Mouse (Mus musculus) ES-E14 (cell line): Measurements from ENCODE around the gene Cmah. TPM values are rescaled to one million over a fixed set of nuclear protein-coding genes. Genes with fewer than 3 reads are reported as not detected.

Experiments used
- DNase-seq: peaks from one replicate; pipeline ENCODE4 v3.0.0-alpha.2; 2013; ENCODE audit warnings: low read depth, low spot score
- H3K27ac ChIP-seq: 2 replicates; pipeline ENCODE4 v1.5.1; 2012; ENCODE audit warnings: low read depth, mild to moderate bottlenecking, low read length, moderate library complexity, mixed read lengths; ENCODE audit not compliant: poor library complexity, insufficient read depth, severe bottlenecking
- H3K36me3 ChIP-seq: 2 replicates; pipeline ENCODE4 v1.6.1; 2012; ENCODE audit warnings: mild to moderate bottlenecking, low read length, moderate library complexity, mixed read lengths; ENCODE audit not compliant: control insufficient read depth, poor library complexity, insufficient read depth, severe bottlenecking
- H3K4me1 ChIP-seq, 2 experiments: fragments of 150-350 bp in 1 of 2; sonication (generic) in 1 of 2; 2 replicates each; pipeline ENCODE4 v1.6.1; 2012; ENCODE audit warnings: low read length in 2 of 2, mild to moderate bottlenecking in 1 of 2, mixed read lengths in 1 of 2; ENCODE audit not compliant: control insufficient read depth in 2 of 2, insufficient read depth in 2 of 2, poor library complexity in 1 of 2
- H3K4me3 ChIP-seq, 2 experiments: fragments of 150-350 bp in 1 of 2; sonication (generic) in 1 of 2; 2 replicates each; pipeline ENCODE4 v1.5.1; 2012; ENCODE audit warnings: low read length in 2 of 2, low read depth in 1 of 2, mild to moderate bottlenecking in 1 of 2, mixed read lengths in 1 of 2; ENCODE audit not compliant: insufficient read depth in 1 of 2, poor library complexity in 1 of 2, severe bottlenecking in 1 of 2
- H3K9ac ChIP-seq: 2 replicates; pipeline ENCODE4 v1.6.1; 2012; ENCODE audit warnings: low read depth, mild to moderate bottlenecking, low read length, mixed read lengths; ENCODE audit not compliant: poor library complexity, insufficient read depth, severe bottlenecking
- H3K9me3 ChIP-seq: fragments of 150-350 bp; sonication (generic); 2 replicates; pipeline ENCODE4 v1.6.1; 2012; ENCODE audit warnings: low read depth, mild to moderate bottlenecking, low read length; ENCODE audit not compliant: control insufficient read depth, insufficient read depth
- CHD2 ChIP-seq: IDR thresholded peaks from 2 replicates; pipeline ENCODE4 v1.6.1; 2014; ENCODE audit warnings: mild to moderate bottlenecking, low read depth, low read length, inconsistent platforms
- HCFC1 ChIP-seq: IDR thresholded peaks from 2 replicates; pipeline ENCODE4 v1.6.1; 2012; ENCODE audit warnings: low read length, inconsistent platforms, borderline replicate concordance; ENCODE audit not compliant: insufficient read depth
- MAFK ChIP-seq: IDR thresholded peaks from 2 replicates; pipeline ENCODE4 v1.6.1; 2014; ENCODE audit warnings: mild to moderate bottlenecking, low read depth, low read length, inconsistent platforms; ENCODE audit not compliant: insufficient read depth
- ZC3H11A ChIP-seq: IDR thresholded peaks from 2 replicates; pipeline ENCODE4 v1.6.1; 2012; ENCODE audit warnings: low read depth, mild to moderate bottlenecking, inconsistent platforms, low read length, borderline replicate concordance
- ZNF384 ChIP-seq: IDR thresholded peaks from 2 replicates; pipeline ENCODE4 v1.6.1; 2012; ENCODE audit warnings: low read depth, low read length, inconsistent platforms
- in situ Hi-C, 2 experiments: fragments of 600-800 bp; cut with MboI; formaldehyde crosslinking; loops; one replicate each; pipeline ENCODE4 v1.15.1; 2025; ENCODE audit warnings: low sequenced_read_pairs in 2 of 2, inconsistent platforms in 1 of 2; ENCODE audit not compliant: unreplicated experiment in 2 of 2
- total RNA-seq: library from RNA; depleted of rRNA; stranded (reverse); fragments of 300-350 nt; gene quantifications from 2 replicates; pipeline ENCODE4 v1.2.3, GENCODE M21; 2012

The Cmah gene
- total RNA-seq, 1 experiment, result 0.18 TPM

DNA sequence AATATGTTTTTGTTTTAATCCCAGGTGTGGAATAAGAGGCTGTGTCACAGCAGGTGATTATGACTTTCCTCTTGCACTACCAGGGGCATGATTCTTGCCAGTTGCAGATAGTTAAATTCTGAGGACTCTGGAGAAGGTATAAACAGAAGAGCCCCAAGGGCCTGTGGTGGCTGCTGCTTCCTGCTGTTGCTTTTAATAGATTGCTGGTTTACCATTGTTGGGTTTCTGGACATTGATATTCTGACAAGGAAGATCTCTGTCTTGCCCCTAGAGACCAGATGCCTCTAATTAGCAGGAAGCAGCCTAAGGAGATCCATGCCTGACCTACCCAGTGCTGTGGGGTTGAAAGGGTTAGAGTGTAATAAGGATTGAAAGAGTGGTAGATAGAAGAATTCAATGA lies 75.8 kb downstream of the Cmah start:
- no peak overlapping the region for H3K9ac ChIP-seq
- DNase-seq, result no peak
- H3K27ac ChIP-seq, result no peak overlapping the region
- no peaks in the 10 kb centered on the region for H3K36me3 ChIP-seq
- no peaks in the 10 kb centered on the region for H3K9me3 ChIP-seq
- in situ Hi-C loops, result no loop called here
- H3K4me3 ChIP-seq, result no peak overlapping the region
- no peaks in the 10 kb centered on the region for H3K4me1 ChIP-seq
- TF ChIP-seq MAFK (no peak), ZNF384 (no peak), ZC3H11A (no peak), CHD2 (no peak), HCFC1 (no peak)

GRCm38 (mm10) chr13:24406847-24407246 lies 79.6 kb downstream of the Cmah start:
- no peaks in the 10 kb centered on the region for H3K36me3 ChIP-seq
- H3K27ac ChIP-seq, result no peak overlapping the region
- H3K9ac ChIP-seq, result no peak overlapping the region
- no peaks in the 10 kb centered on the region for H3K9me3 ChIP-seq
- no peak overlapping the region for H3K4me3 ChIP-seq
- in situ Hi-C loops, result no loop called here
- no peak for TF ChIP-seq CHD2
- no peak for TF ChIP-seq ZNF384
- TF ChIP-seq MAFK, result no peak
- no peak for TF ChIP-seq ZC3H11A
- no peak for TF ChIP-seq HCFC1
- H3K4me1 ChIP-seq, result no peaks in the 10 kb centered on the region
- no peak for DNase-seq

GRCm38 (mm10) chr13:24414635-24415206 lies 87.5 kb downstream of the Cmah start:
- in situ Hi-C loops, result no loop called here
- Histone ChIP-seq H3K36me3 (no peaks in the 10 kb centered on the region), H3K4me1 (no peaks in the 10 kb centered on the region), H3K9ac (no peak overlapping the region), H3K27ac (no peak overlapping the region), H3K4me3 (no peak overlapping the region), H3K9me3 (no peaks in the 10 kb centered on the region)
- TF ChIP-seq HCFC1 (no peak), CHD2 (no peak), ZC3H11A (no peak), ZNF384 (no peak), MAFK (no peak)
- no peak for DNase-seq

DNA sequence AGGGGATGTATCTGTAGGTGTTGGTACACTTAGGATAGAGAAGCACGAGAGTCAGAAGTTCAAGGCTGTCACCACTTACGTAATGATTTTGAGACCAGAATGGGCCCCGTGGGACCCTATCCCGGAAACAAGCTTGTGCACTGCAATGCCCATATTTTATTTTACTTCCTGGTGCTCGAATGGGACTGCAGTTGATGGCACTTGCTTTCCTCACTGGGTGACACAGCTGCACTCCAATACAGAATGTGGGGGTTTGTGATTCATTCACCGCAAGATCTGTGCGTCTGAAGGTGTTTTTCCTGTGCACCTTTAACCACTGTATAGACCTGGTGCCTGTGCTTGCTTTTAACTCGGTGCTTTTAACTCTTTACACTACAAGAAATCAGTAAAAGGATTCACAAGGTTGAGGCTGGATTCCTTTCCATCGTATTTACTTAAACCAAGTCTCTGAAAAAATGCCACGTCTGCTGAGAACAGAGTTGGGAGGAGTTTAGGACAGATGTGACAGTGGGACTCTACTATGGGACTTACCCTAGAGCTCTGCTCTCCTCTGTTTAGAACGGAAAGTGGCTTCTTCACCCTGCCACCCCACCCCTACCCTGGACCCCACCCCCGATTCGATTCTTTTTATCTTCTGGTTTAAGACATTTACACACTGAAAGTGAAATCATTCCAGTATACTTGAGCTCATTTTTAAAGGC lies 88.5 kb downstream of the Cmah start:
- TF ChIP-seq HCFC1, result no peak
- no peak for TF ChIP-seq CHD2
- TF ChIP-seq ZC3H11A, result no peak
- no peak for TF ChIP-seq ZNF384
- no peak overlapping the region for H3K27ac ChIP-seq
- H3K36me3 ChIP-seq, result no peaks in the 10 kb centered on the region
- no peak for DNase-seq
- H3K4me1 ChIP-seq, result no peaks in the 10 kb centered on the region
- no peak overlapping the region for H3K4me3 ChIP-seq
- no peaks in the 10 kb centered on the region for H3K9me3 ChIP-seq
- no peak overlapping the region for H3K9ac ChIP-seq
- in situ Hi-C loops, result no loop called here
